Mouse (Mus musculus) midbrain, embryonic 11.5 days (tissue): Measurements from ENCODE around the gene Nbeal2. TPM values are rescaled to one million over a fixed set of nuclear protein-coding genes. Genes with fewer than 3 reads are reported as not detected.

Experiments
- ATAC-seq: fragments of 200-750 bp; cut with Nextera tagmentation; 2 replicates; pipeline ENCODE4 v1.8.0; 2017; ENCODE audit warnings: moderate TSS enrichment, moderate library complexity; ENCODE audit not compliant: low FRiP score
- DNase-seq: peaks from one replicate; pipeline ENCODE4 v3.0.0; 2015; ENCODE audit warnings: low spot score; ENCODE audit errors: missing footprints
- H3K27ac ChIP-seq: fragments of 300-500 bp; sonication (generic); 2 replicates; pipeline ENCODE4 v1.5.1; 2014; ENCODE audit warnings: low read depth, low read length
- H3K27me3 ChIP-seq: fragments of 300-500 bp; sonication (generic); 2 replicates; pipeline ENCODE4 v1.6.1; 2014; ENCODE audit warnings: mild to moderate bottlenecking, low read length, moderate library complexity, mixed read lengths; ENCODE audit not compliant: control insufficient read depth, insufficient read depth
- H3K36me3 ChIP-seq: fragments of 300-500 bp; sonication (generic); 2 replicates; pipeline ENCODE4 v1.6.1; 2014; ENCODE audit warnings: mild to moderate bottlenecking, low read length, moderate library complexity, mixed read lengths; ENCODE audit not compliant: control insufficient read depth, insufficient read depth
- H3K4me1 ChIP-seq: fragments of 300-500 bp; sonication (generic); 2 replicates; pipeline ENCODE4 v1.6.1; 2014; ENCODE audit warnings: low read length; ENCODE audit not compliant: control insufficient read depth, insufficient read depth
- H3K4me2 ChIP-seq: fragments of 300-500 bp; sonication (generic); 2 replicates; pipeline ENCODE4 v1.6.1; 2014; ENCODE audit warnings: mild to moderate bottlenecking, moderate library complexity
- H3K4me3 ChIP-seq: fragments of 300-500 bp; sonication (generic); 2 replicates; pipeline ENCODE4 v1.5.1; 2014; ENCODE audit warnings: low read depth, low read length
- H3K9ac ChIP-seq: fragments of 300-500 bp; sonication (generic); 2 replicates; pipeline ENCODE4 v1.6.1; 2014; ENCODE audit warnings: low read length
- H3K9me3 ChIP-seq: fragments of 300-500 bp; sonication (generic); 2 replicates; pipeline ENCODE4 v1.6.1; 2016; ENCODE audit warnings: low read length; ENCODE audit not compliant: control insufficient read depth
- WGBS: fragments of 180-500 bp; shearing (Covaris S2); extraction: QIAGEN DNeasy Blood & Tissue Kit; methylation state at CpG from one replicate; pipeline ENCODE4 v1.1.7; 2014; 5-methylcytosine and 5-hydroxymethylcytosine counted together
- microRNA-seq: library from miRNA; unstranded; fragments of <30 nt; microRNA quantifications from one replicate; pipeline ENCODE4, GENCODE M21; 2017
- polyA plus RNA-seq: library from polyadenylated mRNA; unstranded; fragments of >200 nt; fragmentation: Nextera tagmentation; extraction: Ambion mirVana; gene quantifications from 2 replicates; pipeline ENCODE4 v1.2.1, GENCODE M21; 2014

Gene Nbeal2
- polyA plus RNA-seq, 1 experiment from 2014 or later: 1.1 TPM

- Histone ChIP-seq H3K9ac (no peak overlapping the region), H3K36me3 (peaks cover 5% of the 10 kb centered on the region; the same call in 1 of the 2 replicates), H3K4me3 (no peak overlapping the region), H3K4me2 (no peak overlapping the region), H3K4me1 (no peaks in the 10 kb centered on the region), H3K9me3 (no peaks in the 10 kb centered on the region), H3K27me3 (no peaks in the 10 kb centered on the region), H3K27ac (no peak overlapping the region)
- ATAC-seq: no peak
- DNase-seq: no peak
- 94% methylated on average over 3 of the region's 3 CpGs for WGBS
Observed at GRCm38 (mm10) chr9:110611471-110611870, 42.5 kb downstream of the Nbeal2 start.

GRCm38 (mm10) chr9:110583521-110583920 lies 70.4 kb downstream of the Nbeal2 start:
- no peak overlapping the region for H3K4me3 ChIP-seq
- no peak overlapping the region for H3K9ac ChIP-seq
- H3K36me3 ChIP-seq: no peaks in the 10 kb centered on the region
- no peak for ATAC-seq
- DNase-seq: no peak
- no peak overlapping the region for H3K27ac ChIP-seq
- H3K9me3 ChIP-seq: no peaks in the 10 kb centered on the region
- H3K27me3 ChIP-seq: no peaks in the 10 kb centered on the region
- H3K4me1 ChIP-seq: no peaks in the 10 kb centered on the region
- H3K4me2 ChIP-seq: no peak overlapping the region
- WGBS: 100% methylated on average over 1 of the region's 1 CpGs

- Histone ChIP-seq H3K9ac (no peak overlapping the region), H3K4me3 (no peak overlapping the region), H3K4me2 (no peak overlapping the region), H3K4me1 (no peaks in the 10 kb centered on the region), H3K36me3 (no peaks in the 10 kb centered on the region), H3K27ac (no peak overlapping the region), H3K27me3 (no peaks in the 10 kb centered on the region), H3K9me3 (no peaks in the 10 kb centered on the region)
- no peak for ATAC-seq
- no peak for DNase-seq
- WGBS: 91% methylated on average over 2 of the region's 2 CpGs
Observed at GRCm38 (mm10) chr9:110582161-110582560, 71.8 kb downstream of the Nbeal2 start.

Small RNA genes within 50 kb of the gene (microRNA-seq; reads per million reads assigned to microRNA genes)
- gene Mir8107: not detected

Other genes starting within 250 kb of the Nbeal2 start
- 12.9 and 13.8 TPM in 2 replicates for gene Ptpn23, start 245.9 kb downstream of the Nbeal2 start, polyA plus RNA-seq
- gene Ngp, start 234.4 kb downstream of the Nbeal2 start, polyA plus RNA-seq: 0.18 and 0.55 TPM in 2 replicates
- gene Klhl18, start 177.5 kb downstream of the Nbeal2 start, polyA plus RNA-seq: 8.5 and 8.6 TPM in 2 replicates
- 0.54 and 1.3 TPM in 2 replicates for gene Kif9, start 177.2 kb downstream of the Nbeal2 start, polyA plus RNA-seq
- 49.1 and 54.5 TPM in 2 replicates for gene Setd2, start 121.6 kb downstream of the Nbeal2 start, polyA plus RNA-seq
- gene Nradd, start 29.7 kb downstream of the Nbeal2 start, polyA plus RNA-seq: 20.7 and 22.8 TPM in 2 replicates
- 135 and 144 TPM in 2 replicates for gene Ccdc12, start 2.3 kb upstream of the Nbeal2 start, polyA plus RNA-seq
- gene Myl3, start 87.7 kb upstream of the Nbeal2 start, polyA plus RNA-seq: 0.48 and 0.63 TPM in 2 replicates
- gene Pth1r, start 93.0 kb upstream of the Nbeal2 start, polyA plus RNA-seq: 17.0 and 20.3 TPM in 2 replicates
- gene Prss42, start 144.0 kb upstream of the Nbeal2 start, polyA plus RNA-seq: not detected in 2 replicates
- not detected in 2 replicates for gene Prss44, start 159.8 kb upstream of the Nbeal2 start, polyA plus RNA-seq
- gene Prss43, start 172.5 kb upstream of the Nbeal2 start, polyA plus RNA-seq: not detected in 2 replicates
- 0.14 TPM in 1 of 2 replicates, not detected in the other for gene Prss45, start 180.4 kb upstream of the Nbeal2 start, polyA plus RNA-seq
- gene Prss46, start 190.3 kb upstream of the Nbeal2 start, polyA plus RNA-seq: 0.11 TPM in 1 of 2 replicates, not detected in the other
- 0.37 TPM in 1 of 2 replicates, not detected in the other for gene Prss50, start 203.8 kb upstream of the Nbeal2 start, polyA plus RNA-seq
- 0.54 and 0.71 TPM in 2 replicates for gene Als2cl, start 225.7 kb upstream of the Nbeal2 start, polyA plus RNA-seq
- 0.18 and 0.22 TPM in 2 replicates for gene Tmie, start 226.0 kb upstream of the Nbeal2 start, polyA plus RNA-seq